In genomic region chr8:73147236-73147635, GRCm38 (mm10) we compare ENCODE assay signal across 31 mouse cellular contexts.
"Had no signal": no experiment of that assay in that cellular context is flagged by ENCODE, and none has a peak within 500 bp of the region (broad histone marks: within the 10 kb centered on the region; RNA-seq: fewer than 3 reads in every experiment).

No protein-coding gene starts in this region.

- H3K27ac ChIP-seq: limb, embryonic 10.5 days; limb, embryonic 12.5 days; limb, embryonic 13.5 days; limb, embryonic 15.5 days; liver, embryonic 12.5 days; liver, embryonic 13.5 days; liver, embryonic 14.5 days; liver, embryonic 15.5 days; lung, embryonic 15.5 days; macrophage; midbrain, embryonic 10.5 days; midbrain, embryonic 12.5 days; midbrain, embryonic 13.5 days; midbrain, embryonic 15.5 days had no signal

- H3K9me3 ChIP-seq: limb, embryonic 10.5 days; limb, embryonic 12.5 days; limb, embryonic 13.5 days; limb, embryonic 15.5 days; liver, embryonic 12.5 days; liver, embryonic 13.5 days; liver, embryonic 15.5 days; lung, embryonic 15.5 days; megakaryocyte, embryonic 14.5 days; midbrain, embryonic 10.5 days; midbrain, embryonic 12.5 days; midbrain, embryonic 13.5 days; midbrain, embryonic 15.5 days had no signal

- H3K27me3 ChIP-seq: limb, embryonic 12.5 days; limb, embryonic 13.5 days; limb, embryonic 15.5 days; liver, embryonic 12.5 days; liver, embryonic 13.5 days; liver, embryonic 15.5 days; lung, embryonic 15.5 days; megakaryocyte, embryonic 14.5 days; midbrain, embryonic 12.5 days; midbrain, embryonic 13.5 days; midbrain, embryonic 15.5 days had no signal

- ATAC-seq: liver, embryonic 12.5 days; liver, postnatal 0 days; lung, postnatal 0 days; midbrain, embryonic 13.5 days; midbrain, embryonic 15.5 days; midbrain, embryonic 16.5 days had no signal

- DNase-seq: left cerebral cortex, postnatal 4 days; liver; liver, embryonic 13.5 days; liver, postnatal 0 days; lung, adult 18-20 months; lung, adult 2 months; lung, embryonic 14.5 days; lung, postnatal 10 days; lung, postnatal 14 days; lung, postnatal 36 days; lung, postnatal 4 days; midbrain, embryonic 14.5 days had no signal

- H3K4me1 ChIP-seq: limb, embryonic 10.5 days; limb, embryonic 12.5 days; limb, embryonic 13.5 days; limb, embryonic 15.5 days; liver, embryonic 12.5 days; liver, embryonic 13.5 days; liver, embryonic 15.5 days; lung, embryonic 15.5 days; megakaryocyte, embryonic 14.5 days; midbrain, embryonic 10.5 days; midbrain, embryonic 15.5 days had no signal

- H3K36me3 ChIP-seq: limb, embryonic 10.5 days; limb, embryonic 12.5 days; limb, embryonic 13.5 days; limb, embryonic 15.5 days; liver, embryonic 12.5 days; liver, embryonic 13.5 days; liver, embryonic 15.5 days; lung, embryonic 15.5 days; midbrain, embryonic 10.5 days; midbrain, embryonic 12.5 days; midbrain, embryonic 13.5 days; midbrain, embryonic 15.5 days had no signal

- H3K4me3 ChIP-seq: limb, embryonic 10.5 days; limb, embryonic 12.5 days; limb, embryonic 13.5 days; limb, embryonic 15.5 days; liver, embryonic 12.5 days; liver, embryonic 13.5 days; liver, embryonic 15.5 days; lung, embryonic 15.5 days; megakaryocyte, embryonic 14.5 days; midbrain, embryonic 10.5 days; midbrain, embryonic 12.5 days; midbrain, embryonic 13.5 days; midbrain, embryonic 15.5 days; myocyte had no signal

- H3K9ac ChIP-seq: limb, embryonic 12.5 days; limb, embryonic 13.5 days; limb, embryonic 15.5 days; liver, embryonic 12.5 days; liver, embryonic 13.5 days; liver, embryonic 14.5 days; liver, embryonic 15.5 days; liver, postnatal 0 days; lung, embryonic 14.5 days; lung, embryonic 15.5 days; midbrain, embryonic 12.5 days; midbrain, embryonic 13.5 days; midbrain, embryonic 15.5 days had no signal

- H3K4me2 ChIP-seq: limb, embryonic 12.5 days; limb, embryonic 13.5 days; limb, embryonic 15.5 days; liver, embryonic 11.5 days; liver, embryonic 12.5 days; liver, embryonic 13.5 days; liver, embryonic 15.5 days; lung, embryonic 14.5 days; lung, embryonic 15.5 days; midbrain, embryonic 11.5 days; midbrain, embryonic 12.5 days; midbrain, embryonic 13.5 days; midbrain, embryonic 15.5 days had no signal
